Mouse (Mus musculus): ENCODE results near the gene Fus. TPM values are rescaled to one million over a fixed set of nuclear protein-coding genes. Genes with fewer than 3 reads are reported as not detected.

Gene Fus
- polyA plus RNA-seq, 1 experiment from 2014 or later: 94.5 TPM

DNA sequence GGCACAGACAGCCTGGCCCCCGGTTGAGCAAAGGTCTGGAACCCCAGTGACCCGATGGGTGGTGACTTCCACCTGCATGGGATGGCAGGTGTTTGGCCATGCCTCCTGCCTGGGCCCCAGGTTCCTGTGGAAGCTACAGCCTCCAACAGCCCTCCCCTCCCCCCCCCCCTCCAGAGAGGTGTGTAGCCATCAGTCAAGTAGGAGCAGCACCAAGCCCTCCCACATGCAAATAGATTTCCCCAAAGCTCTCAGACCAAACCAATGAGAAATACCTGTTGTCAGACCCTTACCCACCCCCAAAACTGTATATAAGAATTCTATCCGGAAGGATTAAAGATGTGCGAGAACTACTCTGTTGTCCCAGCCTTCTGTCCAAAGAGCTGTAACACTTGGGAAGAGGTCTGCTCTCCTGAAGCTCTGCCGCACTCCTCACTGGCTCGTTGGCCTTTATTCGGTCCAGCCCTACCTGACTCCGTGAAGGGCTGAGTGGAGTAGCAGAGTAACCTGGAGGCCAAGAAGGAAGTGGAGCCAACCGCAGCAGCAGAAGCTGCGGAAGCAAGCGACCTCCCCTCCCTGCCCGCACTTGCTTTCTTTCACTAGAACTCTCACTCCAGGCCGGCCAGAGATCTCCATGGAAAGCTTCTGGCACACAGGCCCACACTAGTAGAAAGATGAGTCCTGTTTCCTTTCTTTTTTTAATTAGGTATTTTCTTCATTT, 14.2 kb upstream of the Fus start:
- ATAC-seq (no peak), DNase-seq (no peak)
- Histone ChIP-seq H3K9me3 (ENCODE audit: low read length) (no peaks in the 10 kb centered on the region), H3K27me3 (ENCODE audit: insufficient read depth, low read length) (no peaks in the 10 kb centered on the region), H3K4me3 (ENCODE audit: low read depth, low read length) (no peak overlapping the region), H3K9ac (replicated peaks) (no peak overlapping the region), H3K4me2 (ENCODE audit: low read depth, low read length) (0 out of 2 replicates have a peak overlapping the region, but pooled peaks have one; percentile 4), H3K36me3 (replicated peaks; ENCODE audit: insufficient read depth, low read length) (no peaks in the 10 kb centered on the region), H3K4me1 (ENCODE audit: insufficient read depth) (no peaks in the 10 kb centered on the region), H3K27ac (ENCODE audit: low read depth) (no peak overlapping the region)
- 20% methylated on average over 13 of the region's 13 CpGs for WGBS (ENCODE audit: insufficient replicate concordance)
- TF ChIP-seq EP300 (IDR thresholded peaks at IDR 0.05; ENCODE audit: low read depth): no peak
- no peak for TF ChIP-seq CTCF (IDR thresholded peaks at IDR 0.05; ENCODE audit: low read depth)

DNA sequence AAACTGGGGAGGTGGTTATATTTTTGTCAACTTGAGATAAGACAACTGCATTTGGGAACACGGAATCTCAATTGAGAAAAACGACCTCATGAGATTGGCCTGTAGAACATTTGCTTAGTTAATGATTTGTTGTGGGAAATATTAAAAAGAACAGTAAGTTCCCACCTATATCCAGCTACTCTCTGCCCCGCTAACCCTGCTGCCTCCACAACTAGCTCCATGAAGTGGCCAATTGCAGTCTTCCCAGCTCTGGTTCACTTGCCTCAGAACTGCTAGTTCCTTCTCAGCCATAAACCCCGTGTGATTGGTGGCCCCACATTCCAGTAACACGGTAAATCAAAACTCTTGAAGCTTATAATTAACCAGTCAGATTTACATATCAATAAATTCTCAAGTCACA, 7.9 kb upstream of the Fus start:
- Histone ChIP-seq H3K4me2 (ENCODE audit: low read depth, low read length) (no peak overlapping the region), H3K4me3 (ENCODE audit: low read depth, low read length) (no peak overlapping the region), H3K9ac (replicated peaks) (no peak overlapping the region), H3K27ac (ENCODE audit: low read depth) (no peak overlapping the region), H3K9me3 (ENCODE audit: low read length) (no peaks in the 10 kb centered on the region), H3K36me3 (replicated peaks; ENCODE audit: insufficient read depth, low read length) (no peaks in the 10 kb centered on the region), H3K27me3 (ENCODE audit: insufficient read depth, low read length) (no peaks in the 10 kb centered on the region), H3K4me1 (ENCODE audit: insufficient read depth) (no peaks in the 10 kb centered on the region)
- no peak for DNase-seq
- no peak for ATAC-seq
- TF ChIP-seq EP300 (IDR thresholded peaks at IDR 0.05; ENCODE audit: low read depth): no peak
- TF ChIP-seq CTCF (IDR thresholded peaks at IDR 0.05; ENCODE audit: low read depth): no peak
- WGBS (ENCODE audit: insufficient replicate concordance): 60% methylated on average over 5 of the region's 5 CpGs

DNA sequence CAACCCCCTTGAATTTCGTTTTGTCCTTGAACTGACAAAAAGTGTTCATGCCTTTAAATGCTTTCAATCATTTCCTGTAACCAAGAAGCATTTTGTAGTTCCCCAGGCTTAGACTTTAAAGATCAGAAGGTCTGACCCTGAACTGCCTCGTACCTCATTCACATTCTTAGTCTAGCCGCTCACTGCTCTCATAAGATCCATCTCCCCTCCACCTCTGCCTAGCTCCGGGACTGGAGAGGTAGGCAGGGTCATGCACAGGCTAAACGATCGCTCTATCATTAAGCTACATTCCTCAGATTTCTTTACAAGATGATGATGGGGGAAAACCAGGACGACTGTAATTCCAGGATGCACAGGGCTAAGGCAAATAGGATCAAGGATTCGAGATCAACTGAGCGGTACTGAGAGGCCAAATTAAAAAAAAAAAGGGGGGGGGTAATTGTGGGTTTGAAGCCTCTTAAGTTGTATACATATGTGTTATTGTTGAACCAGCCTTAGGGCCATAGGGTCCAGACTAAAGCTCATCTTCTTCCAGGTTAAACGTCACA, 812 bp upstream of the Fus start:
- no peak for ATAC-seq
- DNase-seq: no peak

DNA sequence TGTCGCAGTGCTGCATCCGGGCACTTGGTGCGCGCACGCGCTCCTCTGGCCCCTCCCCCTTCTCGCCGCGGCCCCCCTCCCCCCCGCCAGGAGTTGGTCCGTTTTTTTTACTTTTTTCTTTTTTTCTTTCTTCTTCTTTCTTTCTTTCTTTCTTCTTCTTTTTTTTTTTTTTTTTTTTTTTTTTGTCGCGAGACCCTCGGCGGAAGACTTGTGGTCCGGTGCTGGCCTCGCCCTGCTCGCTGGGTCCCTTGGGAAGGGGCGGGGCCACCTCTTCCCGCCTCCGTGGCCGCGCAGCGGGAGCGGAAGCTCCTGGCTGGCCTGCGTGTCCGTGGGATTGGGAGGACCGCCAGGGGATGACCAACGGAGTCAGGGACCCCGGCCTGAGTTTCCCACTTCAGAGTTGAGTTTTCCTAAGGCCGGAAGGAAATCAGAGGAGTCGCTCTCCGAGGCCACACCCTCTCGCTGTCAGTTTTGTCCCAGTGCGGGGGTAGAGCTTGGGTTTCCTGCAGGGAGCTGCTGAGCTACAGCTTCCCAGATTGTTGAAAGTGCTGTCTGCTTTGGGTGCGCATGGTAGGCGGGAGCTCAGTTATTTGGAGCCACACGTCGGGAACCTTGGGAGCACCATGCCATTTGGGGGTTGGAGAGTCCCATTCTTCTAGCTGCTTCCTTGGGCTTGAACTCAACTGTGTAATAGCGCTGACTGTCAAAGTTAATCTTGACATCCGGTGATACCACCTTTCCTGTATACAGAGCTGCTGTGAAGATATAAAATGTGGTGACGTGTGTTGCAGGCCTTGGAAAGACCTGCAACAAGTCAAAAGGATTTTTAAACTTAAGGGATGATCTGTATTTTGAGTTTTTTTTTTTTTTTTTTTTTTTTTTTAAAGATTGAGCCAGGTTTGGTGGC, 918 bp downstream of the Fus start:
- no peaks in the 10 kb centered on the region for H3K27me3 ChIP-seq (ENCODE audit: insufficient read depth, low read length)
- H3K36me3 ChIP-seq (replicated peaks; ENCODE audit: insufficient read depth, low read length): peaks cover 36% of the 10 kb centered on the region
- peak overlapping the region; percentile 90 for H3K9ac ChIP-seq (replicated peaks)
- DNase-seq: peak; percentile 85
- under 1% methylated on average over 36 of the region's 42 CpGs for WGBS (ENCODE audit: insufficient replicate concordance)
- peak overlapping the region; percentile 94 for H3K27ac ChIP-seq (ENCODE audit: low read depth)
- H3K9me3 ChIP-seq (ENCODE audit: low read length): no peaks in the 10 kb centered on the region
- ATAC-seq: peak; percentile 58
- H3K4me3 ChIP-seq (ENCODE audit: low read depth, low read length): peak overlapping the region; percentile 82
- H3K4me2 ChIP-seq (ENCODE audit: low read depth, low read length): peak overlapping the region; percentile 82
- TF ChIP-seq EP300 (IDR thresholded peaks at IDR 0.05; ENCODE audit: low read depth): 0 out of 2 replicates have a peak, but pooled peaks have one; percentile 7
- no peak for TF ChIP-seq CTCF (IDR thresholded peaks at IDR 0.05; ENCODE audit: low read depth)
- H3K4me1 ChIP-seq (ENCODE audit: insufficient read depth): peaks cover 21% of the 10 kb centered on the region

More for the DNA sequence above, 812 bp upstream of the Fus start:
- Histone ChIP-seq H3K27ac (ENCODE audit: low read depth) (peak overlapping the region; percentile 94), H3K4me3 (ENCODE audit: low read depth, low read length) (peak overlapping the region; percentile 82), H3K9me3 (ENCODE audit: low read length) (no peaks in the 10 kb centered on the region), H3K9ac (replicated peaks) (peak overlapping the region; percentile 90), H3K36me3 (replicated peaks; ENCODE audit: insufficient read depth, low read length) (peaks cover 19% of the 10 kb centered on the region), H3K4me2 (ENCODE audit: low read depth, low read length) (peak overlapping the region; percentile 82), H3K27me3 (ENCODE audit: insufficient read depth, low read length) (no peaks in the 10 kb centered on the region), H3K4me1 (ENCODE audit: insufficient read depth) (peaks cover 18% of the 10 kb centered on the region)
- no peak for TF ChIP-seq EP300 (IDR thresholded peaks at IDR 0.05; ENCODE audit: low read depth)
- TF ChIP-seq CTCF (IDR thresholded peaks at IDR 0.05; ENCODE audit: low read depth): no peak
- 18% methylated on average over 10 of the region's 10 CpGs for WGBS (ENCODE audit: insufficient replicate concordance)

DNA sequence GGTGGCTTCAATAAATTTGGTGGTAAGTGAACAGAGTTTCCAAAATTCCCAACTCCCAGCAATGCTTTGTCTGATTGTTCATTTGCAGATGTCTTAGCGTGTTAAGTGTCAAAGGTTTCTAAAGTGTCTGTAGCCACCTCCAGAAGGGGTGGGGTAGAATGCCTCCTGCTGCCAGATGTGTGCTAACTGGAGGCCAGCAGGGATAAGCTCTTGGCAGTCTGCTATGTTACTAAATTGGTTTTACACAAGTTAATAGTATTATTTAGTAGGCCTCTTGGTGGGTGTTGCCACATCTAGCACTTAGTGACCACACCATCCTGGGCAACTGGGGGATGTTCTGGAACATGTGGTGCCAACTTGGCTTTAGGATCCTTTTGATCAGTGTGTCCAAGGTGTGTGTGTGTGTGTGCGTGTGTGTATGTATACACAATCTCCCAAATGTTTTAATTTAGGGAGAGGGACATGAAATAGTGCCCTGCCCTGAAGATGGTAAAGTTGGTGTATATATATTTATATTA, 7.2 kb downstream of the Fus start:
- no peak overlapping the region for H3K27ac ChIP-seq (ENCODE audit: low read depth)
- DNase-seq (no peak), ATAC-seq (no peak)
- peaks cover 9% of the 10 kb centered on the region for H3K4me1 ChIP-seq (ENCODE audit: insufficient read depth)
- WGBS (ENCODE audit: insufficient replicate concordance): 84% methylated on average over 2 of the region's 2 CpGs
- no peak overlapping the region for H3K4me2 ChIP-seq (ENCODE audit: low read depth, low read length)
- peaks cover 94% of the 10 kb centered on the region for H3K36me3 ChIP-seq (replicated peaks; ENCODE audit: insufficient read depth, low read length)
- H3K9me3 ChIP-seq (ENCODE audit: low read length): no peaks in the 10 kb centered on the region
- no peak overlapping the region for H3K4me3 ChIP-seq (ENCODE audit: low read depth, low read length)
- H3K9ac ChIP-seq (replicated peaks): no peak overlapping the region
- no peak for TF ChIP-seq CTCF (IDR thresholded peaks at IDR 0.05; ENCODE audit: low read depth)
- no peak for TF ChIP-seq EP300 (IDR thresholded peaks at IDR 0.05; ENCODE audit: low read depth)
- no peaks in the 10 kb centered on the region for H3K27me3 ChIP-seq (ENCODE audit: insufficient read depth, low read length)

DNA sequence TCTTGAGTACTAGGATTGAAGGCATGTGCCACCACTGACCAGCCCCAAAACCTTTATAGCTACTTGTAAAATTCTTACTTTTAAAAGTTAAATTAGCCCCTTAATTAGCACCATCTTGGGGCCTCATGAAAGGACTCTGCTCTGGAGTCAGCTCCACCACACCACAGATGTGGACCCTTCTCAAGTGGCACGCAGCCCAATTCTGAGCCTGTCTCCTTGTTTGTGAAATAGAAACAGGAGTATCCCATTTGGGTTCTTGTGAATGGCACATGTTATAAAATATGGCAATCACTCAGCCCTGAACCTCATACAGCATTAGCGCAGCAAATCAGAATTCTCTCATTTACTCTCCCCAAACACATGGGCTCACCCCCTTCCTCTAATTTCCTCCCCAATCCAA, 11.6 kb downstream of the Fus start:
- no peak for ATAC-seq
- no peaks in the 10 kb centered on the region for H3K9me3 ChIP-seq (ENCODE audit: low read length)
- H3K4me1 ChIP-seq (ENCODE audit: insufficient read depth): no peaks in the 10 kb centered on the region
- TF ChIP-seq CTCF (IDR thresholded peaks at IDR 0.05; ENCODE audit: low read depth): no peak
- TF ChIP-seq EP300 (IDR thresholded peaks at IDR 0.05; ENCODE audit: low read depth): no peak
- H3K36me3 ChIP-seq (replicated peaks; ENCODE audit: insufficient read depth, low read length): peaks cover 93% of the 10 kb centered on the region
- H3K27ac ChIP-seq (ENCODE audit: low read depth): no peak overlapping the region
- no peak for DNase-seq
- H3K4me2 ChIP-seq (ENCODE audit: low read depth, low read length): no peak overlapping the region
- H3K27me3 ChIP-seq (ENCODE audit: insufficient read depth, low read length): no peaks in the 10 kb centered on the region
- no peak overlapping the region for H3K4me3 ChIP-seq (ENCODE audit: low read depth, low read length)
- WGBS (ENCODE audit: insufficient replicate concordance): 98% methylated on average over 2 of the region's 2 CpGs
- H3K9ac ChIP-seq (replicated peaks): no peak overlapping the region

Measured in liver, postnatal 0 days (tissue).